Mouse (Mus musculus): ENCODE measurements around the gene Atl1. TPM values are rescaled to one million over a fixed set of nuclear protein-coding genes. Genes with fewer than 3 reads are reported as not detected.

Atl1 gene
- polyA plus RNA-seq, 1 experiment from 2014 or later = 6.2 TPM

- Histone ChIP-seq H3K27ac (ENCODE audit: low read depth, low read length) (peak within 1 kb of the TSS; percentile 94), H3K4me2 (peak within 1 kb of the TSS; percentile 70), H3K9ac (ENCODE audit: low read depth, low read length) (peak within 1 kb of the TSS; percentile 97), H3K4me3 (ENCODE audit: low read depth, low read length) (peak within 1 kb of the TSS; percentile 94), H3K36me3 (ENCODE audit: control insufficient read depth, insufficient read depth, low read length) (peaks cover 12% of the 10 kb centered on the region), H3K27me3 (ENCODE audit: control insufficient read depth, insufficient read depth, low read length) (no peaks in the 10 kb centered on the region), H3K4me1 (ENCODE audit: control insufficient read depth, insufficient read depth, low read length) (peaks cover 4% of the 10 kb centered on the region; the same call in 1 of the 2 replicates), H3K9me3 (replicated peaks; ENCODE audit: control insufficient read depth, low read length) (no peaks in the 10 kb centered on the region)
- under 1% methylated on average over 92 of the region's 102 CpGs for WGBS (ENCODE audit: insufficient replicate concordance)
- ATAC-seq (replicated peaks; ENCODE audit: insufficient number of reproducible peaks, low FRiP score, low TSS enrichment) = peak; percentile 95
These were observed 94.5 kb downstream of the Atl1 start, which contains the start of gene Sav1 for GRCm38 (mm10) chr12:69986786-69987497. TSS of gene Sav1 (minus strand) at chr12:69987002.

GRCm38 (mm10) chr12:69995382-69995781 lies 103.0 kb downstream of the Atl1 start:
- H3K9me3 ChIP-seq (replicated peaks; ENCODE audit: control insufficient read depth, low read length) = no peaks in the 10 kb centered on the region
- H3K36me3 ChIP-seq (ENCODE audit: control insufficient read depth, insufficient read depth, low read length) = no peaks in the 10 kb centered on the region
- H3K9ac ChIP-seq (ENCODE audit: low read depth, low read length) = no peak overlapping the region
- H3K4me2 ChIP-seq = no peak overlapping the region
- H3K4me3 ChIP-seq (ENCODE audit: low read depth, low read length) = no peak overlapping the region
- no peak for ATAC-seq (replicated peaks; ENCODE audit: insufficient number of reproducible peaks, low FRiP score, low TSS enrichment)
- 79% methylated on average over 3 of the region's 3 CpGs for WGBS (ENCODE audit: insufficient replicate concordance)
- H3K27ac ChIP-seq (ENCODE audit: low read depth, low read length) = no peak overlapping the region
- no peaks in the 10 kb centered on the region for H3K4me1 ChIP-seq (ENCODE audit: control insufficient read depth, insufficient read depth, low read length)
- no peaks in the 10 kb centered on the region for H3K27me3 ChIP-seq (ENCODE audit: control insufficient read depth, insufficient read depth, low read length)

- Histone ChIP-seq H3K27me3 (ENCODE audit: control insufficient read depth, insufficient read depth, low read length) (no peaks in the 10 kb centered on the region), H3K4me3 (ENCODE audit: low read depth, low read length) (no peak overlapping the region), H3K4me2 (no peak overlapping the region), H3K27ac (ENCODE audit: low read depth, low read length) (no peak overlapping the region), H3K4me1 (ENCODE audit: control insufficient read depth, insufficient read depth, low read length) (no peaks in the 10 kb centered on the region), H3K9me3 (replicated peaks; ENCODE audit: control insufficient read depth, low read length) (no peaks in the 10 kb centered on the region), H3K9ac (ENCODE audit: low read depth, low read length) (no peak overlapping the region), H3K36me3 (ENCODE audit: control insufficient read depth, insufficient read depth, low read length) (no peaks in the 10 kb centered on the region)
- WGBS (ENCODE audit: insufficient replicate concordance) = 66% methylated on average over 13 of the region's 13 CpGs
- ATAC-seq (replicated peaks; ENCODE audit: insufficient number of reproducible peaks, low FRiP score, low TSS enrichment) = no peak
These were observed 106.0 kb downstream of the Atl1 start for GRCm38 (mm10) chr12:69998186-69998983.

GRCm38 (mm10) chr12:70005103-70005502 lies 112.7 kb downstream of the Atl1 start:
- Histone ChIP-seq H3K27ac (ENCODE audit: low read depth, low read length) (no peak overlapping the region), H3K4me1 (ENCODE audit: control insufficient read depth, insufficient read depth, low read length) (no peaks in the 10 kb centered on the region), H3K4me3 (ENCODE audit: low read depth, low read length) (no peak overlapping the region), H3K9me3 (replicated peaks; ENCODE audit: control insufficient read depth, low read length) (no peaks in the 10 kb centered on the region), H3K27me3 (ENCODE audit: control insufficient read depth, insufficient read depth, low read length) (no peaks in the 10 kb centered on the region), H3K36me3 (ENCODE audit: control insufficient read depth, insufficient read depth, low read length) (no peaks in the 10 kb centered on the region), H3K4me2 (no peak overlapping the region), H3K9ac (ENCODE audit: low read depth, low read length) (no peak overlapping the region)
- WGBS (ENCODE audit: insufficient replicate concordance) = 72% methylated on average over 4 of the region's 4 CpGs
- no peak for ATAC-seq (replicated peaks; ENCODE audit: insufficient number of reproducible peaks, low FRiP score, low TSS enrichment)

GRCm38 (mm10) chr12:70010356-70010755 lies 117.9 kb downstream of the Atl1 start:
- H3K27me3 ChIP-seq (ENCODE audit: control insufficient read depth, insufficient read depth, low read length) = no peaks in the 10 kb centered on the region
- H3K4me1 ChIP-seq (ENCODE audit: control insufficient read depth, insufficient read depth, low read length) = no peaks in the 10 kb centered on the region
- WGBS (ENCODE audit: insufficient replicate concordance) = 85% methylated on average over 4 of the region's 4 CpGs
- H3K27ac ChIP-seq (ENCODE audit: low read depth, low read length) = no peak overlapping the region
- H3K4me3 ChIP-seq (ENCODE audit: low read depth, low read length) = no peak overlapping the region
- H3K4me2 ChIP-seq = no peak overlapping the region
- no peak for ATAC-seq (replicated peaks; ENCODE audit: insufficient number of reproducible peaks, low FRiP score, low TSS enrichment)
- H3K9ac ChIP-seq (ENCODE audit: low read depth, low read length) = no peak overlapping the region
- peaks cover 5% of the 10 kb centered on the region; the same call in 1 of the 2 replicates for H3K36me3 ChIP-seq (ENCODE audit: control insufficient read depth, insufficient read depth, low read length)
- no peaks in the 10 kb centered on the region for H3K9me3 ChIP-seq (replicated peaks; ENCODE audit: control insufficient read depth, low read length)

GRCm38 (mm10) chr12:70011681-70012080 lies 119.3 kb downstream of the Atl1 start:
- Histone ChIP-seq H3K36me3 (ENCODE audit: control insufficient read depth, insufficient read depth, low read length) (peaks cover 5% of the 10 kb centered on the region; the same call in 1 of the 2 replicates), H3K4me2 (no peak overlapping the region), H3K4me1 (ENCODE audit: control insufficient read depth, insufficient read depth, low read length) (peaks cover 7% of the 10 kb centered on the region), H3K27ac (ENCODE audit: low read depth, low read length) (no peak overlapping the region), H3K27me3 (ENCODE audit: control insufficient read depth, insufficient read depth, low read length) (no peaks in the 10 kb centered on the region), H3K4me3 (ENCODE audit: low read depth, low read length) (no peak overlapping the region), H3K9me3 (replicated peaks; ENCODE audit: control insufficient read depth, low read length) (no peaks in the 10 kb centered on the region), H3K9ac (ENCODE audit: low read depth, low read length) (no peak overlapping the region)
- 77% methylated on average over 5 of the region's 5 CpGs for WGBS (ENCODE audit: insufficient replicate concordance)
- no peak for ATAC-seq (replicated peaks; ENCODE audit: insufficient number of reproducible peaks, low FRiP score, low TSS enrichment)

GRCm38 (mm10) chr12:70015936-70016335 lies 123.5 kb downstream of the Atl1 start:
- H3K36me3 ChIP-seq (ENCODE audit: control insufficient read depth, insufficient read depth, low read length) = peaks cover 2% of the 10 kb centered on the region
- no peak overlapping the region for H3K9ac ChIP-seq (ENCODE audit: low read depth, low read length)
- H3K9me3 ChIP-seq (replicated peaks; ENCODE audit: control insufficient read depth, low read length) = no peaks in the 10 kb centered on the region
- H3K27me3 ChIP-seq (ENCODE audit: control insufficient read depth, insufficient read depth, low read length) = no peaks in the 10 kb centered on the region
- no peak overlapping the region for H3K4me2 ChIP-seq
- peaks cover 7% of the 10 kb centered on the region for H3K4me1 ChIP-seq (ENCODE audit: control insufficient read depth, insufficient read depth, low read length)
- no peak for ATAC-seq (replicated peaks; ENCODE audit: insufficient number of reproducible peaks, low FRiP score, low TSS enrichment)
- 44% methylated on average over 4 of the region's 4 CpGs for WGBS (ENCODE audit: insufficient replicate concordance)
- H3K4me3 ChIP-seq (ENCODE audit: low read depth, low read length) = no peak overlapping the region
- H3K27ac ChIP-seq (ENCODE audit: low read depth, low read length) = 0 out of 2 replicates have a peak overlapping the region, but pooled peaks have one; percentile 15

Measured in heart, embryonic 11.5 days (tissue).